Mouse (Mus musculus) bone marrow macrophage, adult 2 months (primary cell): ENCODE data around the gene Hrc. TPM values are rescaled to one million over a fixed set of nuclear protein-coding genes. Genes with fewer than 3 reads are reported as not detected.

Experiments
- H3K27ac ChIP-seq: 2 replicates; pipeline ENCODE4 v1.5.1; 2012; ENCODE audit warnings: low read depth, low read length; ENCODE audit not compliant: insufficient read depth
- H3K4me1 ChIP-seq: 2 replicates; pipeline ENCODE4 v1.6.1; 2012; ENCODE audit warnings: low read length; ENCODE audit not compliant: control insufficient read depth, insufficient read depth
- H3K4me3 ChIP-seq: 2 replicates; pipeline ENCODE4 v1.5.1; 2012; ENCODE audit warnings: mild to moderate bottlenecking, low read length, moderate library complexity; ENCODE audit not compliant: insufficient read depth
- CTCF ChIP-seq: IDR thresholded peaks from 2 replicates; pipeline ENCODE4 v1.5.1; 2012; ENCODE audit warnings: low read depth, mild to moderate bottlenecking, low read length, moderate library complexity
- POLR2A ChIP-seq: IDR thresholded peaks from 2 replicates; pipeline ENCODE4 v1.6.1; 2012; ENCODE audit warnings: mild to moderate bottlenecking, low read depth, low read length, borderline replicate concordance
- polyA plus RNA-seq: library from polyadenylated mRNA; stranded (reverse); fragments of >200 nt; gene quantifications from 2 replicates; pipeline ENCODE4 v1.2.4, GENCODE M21; 2012; ENCODE audit not compliant: missing spikeins, insufficient read depth, insufficient read length

Gene Hrc
- polyA plus RNA-seq = not detected in 2 replicates

DNA sequence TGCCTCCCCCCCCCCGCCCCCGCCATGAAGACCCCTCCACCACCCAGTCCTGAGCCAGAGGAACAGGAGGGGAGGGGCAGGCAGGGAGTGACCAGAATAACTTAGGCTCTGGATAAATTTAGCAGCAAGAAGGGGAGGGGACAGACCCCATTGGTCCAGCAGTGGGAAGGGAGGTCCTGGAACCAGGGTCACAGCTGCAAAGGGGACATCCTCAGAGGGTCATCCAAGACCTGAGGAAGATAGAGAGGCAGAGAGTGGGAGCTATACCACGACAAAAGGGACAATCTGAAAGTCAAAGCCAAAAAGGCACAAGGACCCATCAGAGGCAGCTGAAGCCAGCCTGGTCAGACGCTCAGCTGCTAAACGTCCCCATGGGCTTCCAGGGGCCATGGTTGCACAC is at the start of gene Hrc:
Gene Hrc (plus strand): TSS at position 235 of the 400 bp plus-strand sequence.
- H3K4me3 ChIP-seq = no peak within 1 kb of the TSS
- TF ChIP-seq CTCF = no peak
- TF ChIP-seq POLR2A = no peak
- no peak within 1 kb of the TSS for H3K27ac ChIP-seq
- H3K4me1 ChIP-seq = peaks cover 5% of the 10 kb centered on the region; the same call in 1 of the 2 replicates

DNA sequence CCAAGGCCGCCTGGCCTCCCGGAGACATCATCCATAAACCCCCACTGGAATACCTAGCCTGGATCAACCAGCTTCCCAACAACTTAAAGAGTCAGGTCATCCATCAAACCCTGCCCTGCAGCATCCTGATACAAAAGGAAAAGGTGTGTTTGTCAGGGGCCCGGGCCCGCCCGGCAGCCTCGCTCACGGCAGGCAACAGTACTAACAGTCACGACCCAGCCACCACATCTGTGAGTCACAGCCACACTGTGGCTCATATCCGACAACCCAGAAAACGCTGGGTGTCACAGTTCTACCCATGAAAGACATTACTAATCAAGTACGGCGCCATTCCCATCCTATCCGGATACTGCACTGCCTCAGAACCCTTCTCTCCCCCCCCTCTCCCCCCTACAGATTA is 48.6 kb upstream of the Hrc start:
- H3K4me3 ChIP-seq = no peak overlapping the region
- no peaks in the 10 kb centered on the region for H3K4me1 ChIP-seq
- TF ChIP-seq POLR2A (no peak), CTCF (no peak)
- H3K27ac ChIP-seq = no peak overlapping the region

DNA sequence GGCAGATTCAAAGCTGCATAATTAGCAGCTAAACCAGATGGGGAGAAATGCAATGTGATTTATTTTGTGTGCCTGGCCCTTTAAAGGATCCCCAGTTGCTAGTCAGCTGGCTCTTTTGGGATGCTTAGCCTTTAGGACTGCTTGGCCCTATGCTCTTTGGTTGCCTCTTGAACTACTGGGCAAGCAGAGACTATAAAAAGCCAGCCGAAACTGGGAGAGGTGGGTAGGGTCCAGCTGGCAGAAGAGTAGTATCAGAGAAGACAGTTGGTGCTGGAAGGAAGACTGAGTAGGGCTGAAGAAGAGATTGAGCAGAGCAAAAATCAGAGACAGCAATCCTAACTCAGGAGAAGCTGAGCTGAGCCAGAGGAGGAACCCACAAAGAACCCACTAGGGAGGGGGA is 38.5 kb upstream of the Hrc start:
- Histone ChIP-seq H3K4me3 (no peak overlapping the region), H3K27ac (no peak overlapping the region), H3K4me1 (no peaks in the 10 kb centered on the region)
- no peak for TF ChIP-seq CTCF
- TF ChIP-seq POLR2A = no peak

DNA sequence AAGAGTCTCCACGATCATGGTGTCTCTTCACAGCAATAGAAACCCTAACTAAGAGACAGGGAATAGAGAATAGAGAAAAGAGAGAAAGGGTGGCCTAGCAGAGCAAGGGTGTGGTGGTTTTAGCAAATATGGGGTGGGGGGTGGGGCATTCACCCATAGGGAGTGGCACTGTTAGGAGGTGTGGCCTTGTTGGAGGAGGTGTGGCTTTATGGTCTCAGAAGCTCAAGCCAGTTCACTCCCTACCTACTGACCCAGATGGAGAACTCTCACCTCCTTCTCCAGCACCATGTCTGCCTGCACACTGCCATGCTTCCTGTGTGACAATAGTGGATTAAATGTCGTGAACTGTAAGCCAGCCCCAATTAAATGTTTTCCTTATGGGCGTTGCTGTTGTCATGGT is 37.5 kb upstream of the Hrc start:
- Histone ChIP-seq H3K27ac (no peak overlapping the region), H3K4me1 (no peaks in the 10 kb centered on the region), H3K4me3 (no peak overlapping the region)
- TF ChIP-seq CTCF (no peak), POLR2A (no peak)

DNA sequence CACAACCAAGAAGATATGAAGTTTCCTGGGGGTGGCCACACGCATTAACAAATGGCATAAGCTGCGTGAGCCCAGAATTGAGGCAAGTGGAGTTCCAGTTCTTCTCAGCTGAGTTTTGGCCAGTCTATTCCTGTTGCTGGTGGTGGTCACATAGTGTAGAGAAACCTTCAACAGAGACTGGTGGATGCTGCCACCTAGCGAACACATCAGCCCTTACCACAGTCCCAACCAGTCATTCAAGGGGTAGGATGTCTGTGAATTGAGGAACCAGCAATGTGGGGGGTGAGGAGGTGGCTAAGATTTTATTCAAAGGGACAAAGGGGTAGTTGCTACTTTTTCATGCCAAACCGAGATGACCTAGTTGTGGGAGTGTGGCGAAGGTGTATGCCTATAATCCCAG is 35.3 kb upstream of the Hrc start:
- Histone ChIP-seq H3K27ac (no peak overlapping the region), H3K4me1 (no peaks in the 10 kb centered on the region), H3K4me3 (no peak overlapping the region)
- TF ChIP-seq CTCF = peak; percentile 56
- TF ChIP-seq POLR2A = no peak

DNA sequence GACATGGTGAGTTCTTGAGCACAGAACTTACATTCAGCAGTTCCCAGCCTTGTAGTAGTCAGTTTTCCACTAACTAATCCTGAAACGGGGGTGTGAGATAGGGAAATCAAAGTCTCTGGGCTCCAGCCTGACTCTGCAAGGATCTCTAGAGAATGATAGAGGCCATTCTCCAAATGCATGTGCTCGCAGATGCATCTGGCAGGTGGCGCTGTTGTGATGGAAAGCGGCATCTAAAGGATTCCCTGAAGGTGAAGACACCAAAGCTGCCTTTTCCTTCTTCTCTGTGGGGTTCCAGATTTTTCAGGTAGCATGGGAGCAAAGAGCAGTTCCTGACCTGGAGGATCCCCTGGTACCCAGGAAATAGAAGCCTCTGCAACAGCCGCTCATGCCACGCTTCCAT is 34.8 kb upstream of the Hrc start:
- H3K4me3 ChIP-seq = no peak overlapping the region
- TF ChIP-seq CTCF (no peak), POLR2A (no peak)
- H3K27ac ChIP-seq = no peak overlapping the region
- H3K4me1 ChIP-seq = no peaks in the 10 kb centered on the region

DNA sequence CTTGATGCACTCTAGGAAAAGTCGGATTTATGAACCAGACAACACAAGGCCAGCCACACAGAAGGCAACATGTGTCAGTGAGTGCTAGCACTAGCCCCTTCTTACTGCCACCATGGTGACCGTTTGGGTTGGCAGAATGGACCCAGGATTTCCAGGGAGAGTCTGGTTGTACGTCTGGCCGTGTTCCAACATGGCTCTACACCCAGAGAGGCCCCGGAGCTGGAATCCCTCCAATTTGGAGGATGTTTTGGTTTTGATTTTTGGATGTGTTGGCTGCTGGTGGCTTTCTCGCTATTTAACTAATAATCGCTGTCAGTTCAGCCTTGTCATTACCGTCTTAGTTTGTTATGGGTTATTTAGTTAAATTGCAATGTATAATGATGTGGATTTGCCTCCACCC is 32.5 kb upstream of the Hrc start:
- no peak for TF ChIP-seq CTCF
- no peak for TF ChIP-seq POLR2A
- Histone ChIP-seq H3K4me3 (no peak overlapping the region), H3K4me1 (no peaks in the 10 kb centered on the region), H3K27ac (no peak overlapping the region)

DNA sequence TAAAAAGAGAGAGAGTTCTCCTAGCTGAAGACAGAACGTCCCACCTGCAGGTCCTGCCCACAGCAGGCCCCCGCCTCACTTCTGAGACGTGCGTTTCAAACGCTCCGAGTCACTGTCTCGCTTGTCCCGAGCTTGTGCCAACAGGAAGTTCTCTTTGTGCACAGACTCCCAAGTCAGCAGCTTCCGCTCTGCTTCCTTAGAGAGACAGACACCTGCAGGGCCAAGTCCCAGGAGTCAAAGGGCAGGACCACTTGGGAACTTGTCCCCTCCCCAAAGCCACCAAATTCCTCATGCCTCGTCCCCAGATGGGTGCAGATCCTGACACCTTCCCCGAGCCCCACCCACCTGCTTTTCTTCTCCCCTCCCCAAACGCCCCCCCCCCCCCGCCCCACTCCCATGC is 30.2 kb upstream of the Hrc start:
- no peak overlapping the region for H3K27ac ChIP-seq
- TF ChIP-seq POLR2A = no peak
- TF ChIP-seq CTCF = no peak
- H3K4me3 ChIP-seq = no peak overlapping the region
- no peaks in the 10 kb centered on the region for H3K4me1 ChIP-seq

DNA sequence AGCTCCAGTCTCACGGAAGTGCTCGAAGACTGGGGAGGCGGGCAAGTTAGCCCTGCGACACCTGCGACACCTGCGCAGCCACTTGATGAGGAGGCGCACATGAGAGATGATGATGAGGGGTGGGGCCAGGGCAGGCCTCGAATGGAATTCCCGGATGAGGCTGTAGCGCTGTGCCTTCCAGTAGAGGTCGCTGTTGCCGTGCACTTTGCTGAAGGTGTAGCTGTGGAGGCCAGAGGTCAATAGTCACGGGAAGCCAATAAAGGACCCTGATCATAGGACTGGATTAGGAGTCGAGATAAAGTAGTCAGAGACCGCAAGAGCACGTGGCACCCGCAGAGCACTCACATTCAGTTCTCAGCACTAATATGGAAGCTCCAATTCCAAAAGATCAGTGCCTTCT is 29.8 kb upstream of the Hrc start:
- Histone ChIP-seq H3K27ac (no peak overlapping the region), H3K4me3 (no peak overlapping the region), H3K4me1 (no peaks in the 10 kb centered on the region)
- TF ChIP-seq CTCF (peak; percentile 61), POLR2A (no peak)

DNA sequence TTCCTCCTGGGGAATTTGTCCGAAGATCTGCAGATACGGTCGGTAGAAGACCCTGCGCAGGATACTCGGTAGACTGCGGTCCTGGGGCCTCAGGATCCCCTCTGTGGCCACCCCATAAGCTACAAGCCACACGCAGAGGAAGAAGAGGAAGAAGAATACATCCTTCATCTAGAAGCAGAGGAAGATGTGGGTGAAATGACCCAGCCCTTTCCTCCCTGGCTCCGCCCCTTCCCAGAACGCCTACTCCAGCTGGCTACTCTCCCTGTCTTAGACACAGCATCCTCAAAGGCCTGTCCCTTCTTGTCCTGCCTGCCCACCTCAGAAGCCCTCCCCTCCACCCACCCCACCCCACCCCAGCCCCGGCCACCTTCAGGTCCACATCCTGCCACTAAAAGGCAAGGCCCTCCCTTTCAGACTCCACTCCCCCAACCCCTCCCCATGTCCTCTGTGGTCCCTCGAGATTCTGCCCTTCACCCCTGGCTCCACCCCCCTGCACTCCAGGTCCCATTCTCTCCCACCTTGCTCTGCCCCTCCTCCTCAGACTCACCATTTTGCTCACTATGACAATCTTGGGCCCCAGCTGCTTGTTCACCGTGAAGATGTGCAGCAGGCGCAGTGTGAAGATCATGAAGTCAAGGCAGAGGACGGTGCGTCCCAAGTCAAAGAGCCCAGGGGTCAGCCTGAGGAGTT is 26.4 kb upstream of the Hrc start:
- Histone ChIP-seq H3K4me3 (no peak overlapping the region), H3K4me1 (no peaks in the 10 kb centered on the region), H3K27ac (no peak overlapping the region)
- TF ChIP-seq CTCF (no peak), POLR2A (no peak)
